Mouse (Mus musculus): Measurements from ENCODE around the gene Polr2a. TPM values are rescaled to one million over a fixed set of nuclear protein-coding genes. Genes with fewer than 3 reads are reported as not detected.

Gene Polr2a
- polyA plus RNA-seq, 1 experiment from 2014 or later = 29.0 TPM

DNA sequence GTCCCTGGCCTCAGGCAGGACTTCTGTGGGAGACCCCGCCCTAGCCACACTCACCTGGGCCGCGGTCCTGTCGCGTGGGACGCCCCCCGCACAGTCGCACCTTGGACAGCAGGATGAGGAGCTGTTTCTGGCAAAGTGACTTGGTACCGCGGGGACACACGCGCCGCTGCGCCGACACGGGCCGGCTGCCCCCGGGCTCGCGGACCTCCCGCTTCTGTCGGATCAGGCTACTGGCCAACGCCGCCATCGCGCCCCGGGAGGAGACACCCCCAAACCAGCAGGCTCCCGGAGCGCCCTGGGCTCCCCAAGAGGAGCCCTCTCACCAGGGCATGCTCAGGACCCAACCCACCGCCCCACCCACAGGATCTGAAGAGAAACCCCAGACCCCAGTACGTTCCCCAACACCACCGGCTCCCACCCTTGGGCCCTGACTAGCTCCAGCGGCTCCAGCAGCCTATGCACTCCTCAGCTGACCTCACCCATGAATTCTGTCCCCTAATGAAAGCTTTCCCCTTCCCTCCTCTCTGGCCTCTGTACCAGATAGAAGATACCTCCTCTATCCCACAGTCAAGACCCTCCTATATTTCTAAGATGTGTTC is 43.0 kb upstream of the Polr2a start, which contains the start of gene Fgf11:
Fgf11 (minus strand) TSS at position 479 of the 599 bp plus-strand sequence.
- peak within 1 kb of the TSS; percentile 68 for H3K27ac ChIP-seq (ENCODE audit: low read depth, low read length)
- peak within 1 kb of the TSS; percentile 47 for H3K4me3 ChIP-seq (ENCODE audit: low read depth, low read length)
- H3K27me3 ChIP-seq (ENCODE audit: control insufficient read depth, insufficient read depth, low read length) = peaks cover 67% of the 10 kb centered on the region
- no peak for ATAC-seq (replicated peaks; ENCODE audit: insufficient number of reproducible peaks, low FRiP score, low TSS enrichment)
- no peaks in the 10 kb centered on the region for H3K9me3 ChIP-seq (replicated peaks; ENCODE audit: control insufficient read depth, low read length)
- 1% methylated on average over 33 of the region's 33 CpGs for WGBS (ENCODE audit: insufficient replicate concordance)
- H3K4me2 ChIP-seq = peak within 1 kb of the TSS; percentile 98
- peaks cover 38% of the 10 kb centered on the region for H3K4me1 ChIP-seq (ENCODE audit: control insufficient read depth, insufficient read depth, low read length)
- H3K36me3 ChIP-seq (ENCODE audit: control insufficient read depth, insufficient read depth, low read length) = no peaks in the 10 kb centered on the region
- peak within 1 kb of the TSS; percentile 73 for H3K9ac ChIP-seq (ENCODE audit: low read depth, low read length)

DNA sequence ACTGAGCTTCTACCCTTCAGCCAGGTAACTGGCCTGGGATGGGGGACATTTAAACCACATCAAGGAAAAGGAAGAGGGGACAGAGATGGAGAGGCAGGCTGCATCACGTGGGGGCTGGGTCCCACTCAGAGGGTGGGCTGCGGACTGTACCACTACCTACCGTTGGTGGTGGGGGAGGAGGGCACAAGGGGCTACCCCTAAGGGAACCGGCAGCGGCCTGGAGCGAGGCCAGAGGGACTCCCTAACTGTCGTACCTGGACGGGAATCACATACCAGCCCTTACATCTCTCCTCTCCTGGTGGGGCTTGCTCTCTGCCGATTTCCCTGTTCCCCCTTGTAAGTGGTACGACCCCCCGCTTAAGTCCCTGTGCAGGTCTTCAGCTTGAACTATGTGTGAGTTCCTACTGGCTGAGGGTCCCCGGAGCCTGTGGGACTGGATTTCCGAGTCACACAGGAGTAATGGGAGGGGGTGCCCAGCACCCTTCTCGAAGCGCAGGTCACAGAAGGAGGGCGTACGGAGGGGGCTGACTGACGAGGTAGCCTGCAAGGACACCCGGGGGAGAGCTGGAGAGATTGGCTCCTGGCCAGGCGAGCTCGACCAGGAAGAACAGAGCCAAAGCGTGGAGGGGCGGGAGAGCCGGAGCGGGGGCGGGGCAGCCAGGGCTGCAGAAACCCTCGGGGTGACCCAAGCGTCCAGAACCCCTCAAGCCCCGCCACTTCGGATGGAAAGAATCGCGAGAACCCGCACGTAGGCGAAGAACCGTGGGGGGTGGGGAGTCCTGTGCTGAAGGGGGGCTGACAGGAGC is 42.2 kb upstream of the Polr2a start:
- WGBS (ENCODE audit: insufficient replicate concordance) = 1% methylated on average over 36 of the region's 36 CpGs
- Histone ChIP-seq H3K9ac (ENCODE audit: low read depth, low read length) (peak overlapping the region; percentile 73), H3K4me3 (ENCODE audit: low read depth, low read length) (peak overlapping the region; percentile 47), H3K36me3 (ENCODE audit: control insufficient read depth, insufficient read depth, low read length) (no peaks in the 10 kb centered on the region), H3K27ac (ENCODE audit: low read depth, low read length) (peak overlapping the region; percentile 68), H3K9me3 (replicated peaks; ENCODE audit: control insufficient read depth, low read length) (no peaks in the 10 kb centered on the region), H3K4me2 (peak overlapping the region; percentile 98), H3K27me3 (ENCODE audit: control insufficient read depth, insufficient read depth, low read length) (peaks cover 65% of the 10 kb centered on the region), H3K4me1 (ENCODE audit: control insufficient read depth, insufficient read depth, low read length) (peaks cover 38% of the 10 kb centered on the region)
- ATAC-seq (replicated peaks; ENCODE audit: insufficient number of reproducible peaks, low FRiP score, low TSS enrichment) = peak; percentile 41

DNA sequence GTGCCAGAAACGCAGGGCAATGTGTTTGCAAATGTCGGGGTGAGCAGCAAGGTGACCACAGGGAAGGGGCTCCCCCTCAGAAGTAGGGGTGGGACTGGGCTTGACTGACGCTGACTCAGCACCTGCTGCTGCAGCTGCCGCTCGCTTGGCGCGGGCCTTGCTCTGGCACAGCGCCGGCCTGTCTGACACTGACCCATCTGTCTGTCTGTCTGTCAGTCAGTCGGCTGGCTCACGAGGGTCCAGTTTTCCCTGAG is 41.6 kb upstream of the Polr2a start:
- ATAC-seq (replicated peaks; ENCODE audit: insufficient number of reproducible peaks, low FRiP score, low TSS enrichment) = no peak
- peak overlapping the region; percentile 73 for H3K9ac ChIP-seq (ENCODE audit: low read depth, low read length)
- no peaks in the 10 kb centered on the region for H3K9me3 ChIP-seq (replicated peaks; ENCODE audit: control insufficient read depth, low read length)
- WGBS (ENCODE audit: insufficient replicate concordance) = 0% methylated on average over 11 of the region's 11 CpGs
- no peak overlapping the region for H3K27ac ChIP-seq (ENCODE audit: low read depth, low read length)
- peaks cover 38% of the 10 kb centered on the region for H3K4me1 ChIP-seq (ENCODE audit: control insufficient read depth, insufficient read depth, low read length)
- H3K27me3 ChIP-seq (ENCODE audit: control insufficient read depth, insufficient read depth, low read length) = peaks cover 61% of the 10 kb centered on the region
- H3K36me3 ChIP-seq (ENCODE audit: control insufficient read depth, insufficient read depth, low read length) = no peaks in the 10 kb centered on the region
- H3K4me3 ChIP-seq (ENCODE audit: low read depth, low read length) = peak overlapping the region; percentile 47
- peak overlapping the region; percentile 98 for H3K4me2 ChIP-seq

DNA sequence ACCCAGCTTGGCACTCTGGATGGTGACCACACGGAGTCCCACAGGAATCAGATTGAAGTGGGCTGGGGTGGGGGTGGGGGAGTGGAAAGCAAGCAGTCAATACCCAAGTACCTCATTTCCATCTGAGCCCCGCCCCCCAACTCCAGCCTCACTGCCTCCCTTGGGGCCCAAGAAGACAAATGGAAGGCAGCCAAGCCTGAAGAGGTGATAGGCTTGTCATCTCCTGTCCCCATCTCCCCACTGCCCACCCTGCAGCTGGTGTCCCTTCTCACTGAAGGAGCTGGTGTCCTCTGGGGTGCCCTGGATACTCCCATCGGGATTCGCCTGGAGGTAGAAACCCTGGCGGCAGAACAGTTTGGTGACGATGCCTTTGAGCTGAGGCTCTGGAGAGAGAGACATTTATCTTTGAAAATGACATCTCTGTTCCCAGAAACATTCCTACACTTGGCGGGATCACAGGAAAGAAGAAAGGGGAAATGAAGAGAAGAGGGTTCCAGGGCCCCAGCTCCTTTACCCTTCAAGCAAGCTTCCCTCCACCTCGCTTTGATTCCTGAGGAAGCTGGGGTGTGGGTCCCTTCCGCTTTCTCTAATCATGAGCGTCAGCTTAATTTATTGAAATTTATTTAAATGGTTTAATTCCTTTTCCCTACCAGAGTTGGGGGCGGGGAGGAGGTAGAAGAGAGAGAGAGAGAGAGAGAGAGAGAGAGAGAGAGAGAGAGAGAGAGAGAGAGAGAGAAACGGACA is 41.1 kb upstream of the Polr2a start:
- no peaks in the 10 kb centered on the region for H3K9me3 ChIP-seq (replicated peaks; ENCODE audit: control insufficient read depth, low read length)
- ATAC-seq (replicated peaks; ENCODE audit: insufficient number of reproducible peaks, low FRiP score, low TSS enrichment) = no peak
- peak overlapping the region; percentile 47 for H3K4me3 ChIP-seq (ENCODE audit: low read depth, low read length)
- H3K36me3 ChIP-seq (ENCODE audit: control insufficient read depth, insufficient read depth, low read length) = no peaks in the 10 kb centered on the region
- H3K27me3 ChIP-seq (ENCODE audit: control insufficient read depth, insufficient read depth, low read length) = peaks cover 58% of the 10 kb centered on the region
- no peak overlapping the region for H3K27ac ChIP-seq (ENCODE audit: low read depth, low read length)
- whole genome bisulfite sequencing (ENCODE audit: insufficient replicate concordance) = 26% methylated on average over 12 of the region's 12 CpGs
- peak overlapping the region; percentile 98 for H3K4me2 ChIP-seq
- H3K4me1 ChIP-seq (ENCODE audit: control insufficient read depth, insufficient read depth, low read length) = peaks cover 33% of the 10 kb centered on the region
- H3K9ac ChIP-seq (ENCODE audit: low read depth, low read length) = no peak overlapping the region

DNA sequence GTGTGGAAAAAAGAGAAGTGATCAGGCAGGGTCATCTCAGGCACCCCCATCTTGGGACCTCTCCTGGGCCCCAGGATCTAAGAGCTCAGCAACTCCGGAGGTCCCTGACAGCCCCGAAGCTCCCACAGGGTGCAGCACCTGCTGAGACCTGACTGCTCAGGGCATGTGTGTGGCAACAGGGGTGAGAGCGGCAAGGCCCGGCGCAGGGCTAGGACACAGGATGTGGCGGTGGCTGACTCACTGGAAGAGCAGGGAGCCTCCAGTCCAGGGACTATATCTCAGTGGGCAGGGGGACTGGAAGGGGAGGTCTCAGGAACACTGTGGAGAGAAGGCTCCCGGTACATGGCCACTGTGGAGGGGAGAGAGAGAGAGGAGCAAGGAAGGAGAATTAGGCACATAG is 39.5 kb upstream of the Polr2a start:
- H3K27me3 ChIP-seq (ENCODE audit: control insufficient read depth, insufficient read depth, low read length) = peaks cover 51% of the 10 kb centered on the region
- peaks cover 19% of the 10 kb centered on the region for H3K4me1 ChIP-seq (ENCODE audit: control insufficient read depth, insufficient read depth, low read length)
- H3K4me2 ChIP-seq = no peak overlapping the region
- H3K36me3 ChIP-seq (ENCODE audit: control insufficient read depth, insufficient read depth, low read length) = no peaks in the 10 kb centered on the region
- no peaks in the 10 kb centered on the region for H3K9me3 ChIP-seq (replicated peaks; ENCODE audit: control insufficient read depth, low read length)
- H3K4me3 ChIP-seq (ENCODE audit: low read depth, low read length) = no peak overlapping the region
- no peak for ATAC-seq (replicated peaks; ENCODE audit: insufficient number of reproducible peaks, low FRiP score, low TSS enrichment)
- 52% methylated on average over 7 of the region's 7 CpGs for WGBS (ENCODE audit: insufficient replicate concordance)
- no peak overlapping the region for H3K27ac ChIP-seq (ENCODE audit: low read depth, low read length)
- no peak overlapping the region for H3K9ac ChIP-seq (ENCODE audit: low read depth, low read length)

DNA sequence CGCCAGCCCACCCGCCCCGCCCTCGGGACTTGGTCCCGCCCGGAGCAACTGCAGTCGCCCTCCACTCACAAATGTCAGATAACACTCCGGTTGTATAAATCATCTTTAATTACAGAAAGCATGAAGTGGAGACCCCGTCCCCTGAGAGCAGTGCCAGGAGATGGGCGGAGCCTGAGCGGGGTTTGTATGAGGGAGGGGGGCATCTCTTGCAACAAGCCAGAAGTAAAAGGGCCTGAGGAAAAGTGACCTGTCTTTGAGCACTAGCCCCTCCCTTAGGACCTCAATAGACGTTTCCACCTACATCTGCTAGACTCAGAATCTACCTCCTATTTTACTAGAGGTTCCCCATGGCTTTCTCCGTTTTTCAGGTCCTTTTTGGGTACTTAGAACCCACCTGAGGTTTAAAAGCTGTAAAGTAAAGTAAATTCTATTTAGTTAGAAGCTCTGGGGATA is 37.6 kb upstream of the Polr2a start:
- no peaks in the 10 kb centered on the region for H3K9me3 ChIP-seq (replicated peaks; ENCODE audit: control insufficient read depth, low read length)
- 3% methylated on average over 13 of the region's 13 CpGs for WGBS (ENCODE audit: insufficient replicate concordance)
- peak overlapping the region; percentile 70; the same call in 1 of the 2 replicates for H3K9ac ChIP-seq (ENCODE audit: low read depth, low read length)
- peaks cover 35% of the 10 kb centered on the region for H3K27me3 ChIP-seq (ENCODE audit: control insufficient read depth, insufficient read depth, low read length)
- peaks cover 11% of the 10 kb centered on the region for H3K4me1 ChIP-seq (ENCODE audit: control insufficient read depth, insufficient read depth, low read length)
- no peaks in the 10 kb centered on the region for H3K36me3 ChIP-seq (ENCODE audit: control insufficient read depth, insufficient read depth, low read length)
- no peak for ATAC-seq (replicated peaks; ENCODE audit: insufficient number of reproducible peaks, low FRiP score, low TSS enrichment)
- H3K27ac ChIP-seq (ENCODE audit: low read depth, low read length) = no peak overlapping the region
- peak overlapping the region; percentile 86 for H3K4me2 ChIP-seq
- peak overlapping the region; percentile 47 for H3K4me3 ChIP-seq (ENCODE audit: low read depth, low read length)

DNA sequence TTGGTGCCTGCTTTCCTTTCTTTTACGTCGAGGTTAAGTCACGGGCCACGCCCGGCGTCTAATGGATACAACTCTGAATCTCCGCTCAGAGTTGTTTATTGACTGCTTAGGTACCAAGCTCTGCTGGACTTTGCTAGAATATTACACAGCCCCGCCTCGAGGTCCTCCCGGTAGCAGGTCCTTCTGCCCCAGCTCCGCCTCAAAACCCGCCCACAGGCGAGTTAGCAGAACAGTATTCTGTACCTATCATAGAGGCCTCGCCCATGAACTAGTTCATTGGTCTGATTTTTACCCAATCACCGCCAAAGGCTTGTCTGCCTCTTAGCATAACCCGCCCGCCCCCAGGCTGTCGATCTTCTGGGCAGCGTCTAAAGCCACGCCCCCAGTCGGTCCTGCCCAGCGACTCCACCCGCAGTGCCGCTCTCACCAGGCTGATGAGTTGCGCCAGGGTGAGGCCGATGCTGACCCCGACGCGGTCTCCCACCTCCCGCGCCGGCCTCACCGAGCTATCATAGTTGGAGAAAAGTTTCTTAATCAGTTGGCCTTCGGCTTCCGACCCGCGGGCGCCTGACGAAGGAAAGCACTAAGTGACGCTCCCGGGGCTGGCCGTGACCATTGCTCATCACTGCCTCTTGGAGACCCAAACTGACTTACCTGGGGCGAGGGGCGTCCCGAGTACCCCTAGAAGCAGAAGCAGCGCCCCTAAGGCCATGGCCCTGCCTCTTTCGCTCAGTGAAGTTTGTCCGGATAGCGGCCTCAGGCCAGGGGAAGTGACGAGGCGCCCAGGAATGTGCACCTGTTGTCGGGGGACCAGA is 36.9 kb upstream of the Polr2a start, which contains the start of gene Chrnb1:
Chrnb1 (minus strand) TSS at position 776 of the 815 bp plus-strand sequence.
- Histone ChIP-seq H3K4me2 (peak within 1 kb of the TSS; percentile 86), H3K27ac (ENCODE audit: low read depth, low read length) (no peak within 1 kb of the TSS), H3K9me3 (replicated peaks; ENCODE audit: control insufficient read depth, low read length) (no peaks in the 10 kb centered on the region), H3K9ac (ENCODE audit: low read depth, low read length) (peak within 1 kb of the TSS; percentile 70), H3K4me3 (ENCODE audit: low read depth, low read length) (peak within 1 kb of the TSS; percentile 47), H3K27me3 (ENCODE audit: control insufficient read depth, insufficient read depth, low read length) (peaks cover 31% of the 10 kb centered on the region), H3K36me3 (ENCODE audit: control insufficient read depth, insufficient read depth, low read length) (no peaks in the 10 kb centered on the region), H3K4me1 (ENCODE audit: control insufficient read depth, insufficient read depth, low read length) (peaks cover 8% of the 10 kb centered on the region)
- peak; percentile 93 for ATAC-seq (replicated peaks; ENCODE audit: insufficient number of reproducible peaks, low FRiP score, low TSS enrichment)
- WGBS (ENCODE audit: insufficient replicate concordance) = 2% methylated on average over 52 of the region's 52 CpGs

DNA sequence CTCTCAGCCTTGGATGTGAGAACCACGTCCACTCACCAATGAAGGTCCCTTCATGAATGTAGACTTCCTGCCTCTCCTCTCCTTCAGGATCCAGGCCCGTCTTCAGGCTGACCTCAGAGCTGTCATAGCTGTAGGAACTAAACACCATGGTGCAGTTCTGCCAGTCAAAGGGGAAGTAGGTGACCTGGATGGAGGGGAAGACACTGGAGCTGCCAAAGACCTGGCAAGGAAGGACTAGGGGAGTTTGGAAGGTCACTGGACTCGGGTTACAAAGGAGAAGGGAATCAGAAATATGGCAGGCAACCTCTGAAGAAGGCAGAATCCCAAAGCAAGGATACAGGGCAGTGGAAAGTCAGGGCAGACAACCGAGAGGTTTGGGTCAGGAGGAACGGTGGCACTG is 35.0 kb upstream of the Polr2a start:
- no peak overlapping the region for H3K4me3 ChIP-seq (ENCODE audit: low read depth, low read length)
- ATAC-seq (replicated peaks; ENCODE audit: insufficient number of reproducible peaks, low FRiP score, low TSS enrichment) = no peak
- H3K36me3 ChIP-seq (ENCODE audit: control insufficient read depth, insufficient read depth, low read length) = no peaks in the 10 kb centered on the region
- H3K9me3 ChIP-seq (replicated peaks; ENCODE audit: control insufficient read depth, low read length) = no peaks in the 10 kb centered on the region
- H3K27ac ChIP-seq (ENCODE audit: low read depth, low read length) = no peak overlapping the region
- no peaks in the 10 kb centered on the region for H3K4me1 ChIP-seq (ENCODE audit: control insufficient read depth, insufficient read depth, low read length)
- no peak overlapping the region for H3K4me2 ChIP-seq
- WGBS (ENCODE audit: insufficient replicate concordance) = 58% methylated on average over 5 of the region's 5 CpGs
- H3K27me3 ChIP-seq (ENCODE audit: control insufficient read depth, insufficient read depth, low read length) = peaks cover 20% of the 10 kb centered on the region
- no peak overlapping the region for H3K9ac ChIP-seq (ENCODE audit: low read depth, low read length)

Measured in heart, embryonic 11.5 days (tissue).